Comparison of ENCODE assay signal across 17 mouse cellular contexts in genomic region chr19:41375791-41376190, GRCm38 (mm10). TPM values are rescaled to one million over a fixed set of nuclear protein-coding genes. Genes with fewer than 3 reads are reported as not detected.
DNase-seq lines count a peak whose midpoint lies in the region; ATAC-seq lines count a peak whose summit lies in the region.
"Had no signal": no experiment of that assay in that cellular context is flagged by ENCODE, and none has a peak within 500 bp of the region (broad histone marks: within the 10 kb centered on the region; RNA-seq: fewer than 3 reads in every experiment).

No protein-coding gene starts in this region.

- DNase-seq in left cerebral cortex, postnatal 4 days, result peak; percentile 65
- DNase-seq in left cerebral cortex, adult 9 months (ENCODE audit: low spot score in 2 of 2), result no peak
- DNase-seq in cerebellum, adult 9-10 months, result peak; percentile 64
- no peak for DNase-seq in thymus, adult 18-20 months
- DNase-seq in kidney, adult 18-20 months, result no peak
- DNase-seq in adrenal gland, adult 18-20 months (ENCODE audit: low spot score in 2 of 2), result no peak
- DNase-seq: adrenal gland, postnatal 14 days; gastrocnemius, postnatal 14 days; heart, adult 11 months; layer of hippocampus, adult 9-11 months; liver, postnatal 0 days; lung, postnatal 10 days; right cerebral cortex, postnatal 14 days had no signal

- intact Hi-C loops in left cerebral cortex, postnatal 4 days (cut with DNase I), result no loop called here

- peak; percentile 40; the same call in 1 of the 2 replicates for ATAC-seq in cerebellum, adult (ENCODE audit: insufficient number of reproducible peaks, low FRiP score, low TSS enrichment)
- ATAC-seq: CD4-positive, CD25-positive, alpha-beta regulatory T cell, adult 4 months; forebrain, embryonic 15.5 days; intestine, postnatal 0 days; liver, postnatal 0 days had no signal

RNA-seq across cellular contexts. Expression of gene Pik3ap1, which starts 9.1 kb away (rescaled TPM):
- total RNA-seq in left cerebral cortex, postnatal 4 days (2021), result 1 to 10 TPM; 1.7 to 2.0 TPM
- total RNA-seq in adrenal gland, adult 18-20 months (2021), result 10 to 100 TPM; 10.2 to 13.4 TPM

Comparison
In these comparisons a context has a peak if more than half of its experiments do, and no peak if none do; other contexts are left out.
1. DNase-seq: peak in left cerebral cortex, postnatal 4 days (single experiment) and cerebellum, adult 9-10 months (single experiment); none in left cerebral cortex, adult 9 months (0 of 2), thymus, adult 18-20 months (0 of 2), kidney, adult 18-20 months (single experiment) and adrenal gland, adult 18-20 months (0 of 2).